Mouse (Mus musculus): ENCODE results near the gene Ppt2. TPM values are rescaled to one million over a fixed set of nuclear protein-coding genes. Genes with fewer than 3 reads are reported as not detected.

Ppt2 gene
- total RNA-seq, 2 experiments from 2014 or later: 17.0 to 31.3 TPM

DNA sequence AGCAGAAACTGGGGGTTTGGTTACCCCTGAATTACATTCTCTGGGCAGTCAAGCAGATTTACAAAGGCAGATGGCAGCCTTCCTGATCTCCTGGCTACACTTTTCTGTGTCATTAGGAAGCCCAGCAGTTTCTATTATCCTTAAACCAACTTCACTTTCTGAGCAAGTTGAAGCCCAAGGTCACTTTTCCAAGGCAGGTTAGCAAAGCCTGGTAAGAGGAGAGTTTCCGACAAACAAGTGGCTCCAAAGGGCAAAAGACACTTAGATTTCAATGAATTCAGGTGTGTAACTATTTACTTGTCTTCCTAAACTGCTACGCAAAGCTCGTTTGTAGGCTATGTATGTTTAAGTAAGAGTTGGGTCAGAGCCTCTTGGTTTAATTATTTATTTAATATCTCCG, 15.1 kb upstream of the Ppt2 start:
- ATAC-seq (replicated peaks; ENCODE audit: low FRiP score, low TSS enrichment, poor library complexity, severe bottlenecking): no peak

DNA sequence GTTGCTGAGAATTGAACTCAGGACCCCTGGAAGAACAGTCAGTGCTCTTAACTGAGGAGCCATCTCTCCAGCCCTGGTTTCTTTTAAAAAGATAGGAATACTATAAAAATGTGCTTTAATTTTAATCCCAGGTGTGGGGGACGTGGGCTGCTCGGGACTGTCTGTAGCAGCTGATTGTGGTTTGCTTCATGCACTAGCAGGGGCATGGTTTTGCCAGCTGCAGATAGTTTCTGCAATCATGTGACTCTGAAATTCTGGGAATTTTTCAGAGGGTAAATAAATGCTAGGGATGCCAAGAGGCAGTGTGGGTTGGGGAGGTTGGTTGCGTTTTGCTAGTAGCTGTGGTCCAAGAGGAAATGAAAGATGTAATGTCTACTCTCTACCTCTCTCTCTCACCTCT, 13.6 kb upstream of the Ppt2 start:
- no peak for ATAC-seq (replicated peaks; ENCODE audit: low FRiP score, low TSS enrichment, poor library complexity, severe bottlenecking)

DNA sequence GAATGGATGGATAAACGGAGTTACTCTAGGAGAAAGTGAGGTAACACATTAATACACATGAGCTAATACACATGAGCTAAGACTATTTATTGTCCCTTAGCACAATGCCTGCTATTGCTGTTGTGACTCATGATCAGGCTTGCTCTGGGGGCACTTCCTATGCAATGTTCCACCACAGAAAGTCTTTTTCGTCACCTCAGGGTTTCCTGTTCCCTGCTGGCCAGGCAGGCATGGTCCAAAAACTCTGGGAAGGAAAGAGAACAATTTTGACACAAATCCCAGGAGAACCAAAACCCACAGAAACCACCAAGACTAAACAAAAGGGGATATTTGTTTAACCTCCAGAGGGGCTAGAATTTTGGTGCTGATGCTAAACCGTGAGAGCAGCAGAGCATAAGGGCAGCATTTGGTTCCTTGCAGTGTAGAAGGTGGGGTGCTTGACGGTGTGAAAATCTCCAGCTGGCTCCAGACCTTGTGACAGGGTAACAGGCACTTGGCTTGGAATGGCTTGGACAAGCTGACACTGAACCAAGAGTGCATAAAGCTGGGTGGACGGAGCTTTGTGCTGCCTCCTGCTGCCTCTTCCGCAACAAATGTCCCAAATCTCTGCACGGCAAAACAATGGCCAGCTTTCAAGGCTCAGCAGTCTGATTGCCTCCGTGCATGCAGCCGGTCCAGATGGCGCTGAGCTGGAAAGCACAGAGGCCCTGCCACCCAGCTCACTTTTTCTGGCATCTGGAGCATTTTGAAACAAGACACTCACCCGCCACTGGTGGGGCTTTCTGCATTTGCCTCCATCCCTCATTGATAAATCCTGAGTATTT, 12.7 kb upstream of the Ppt2 start:
- no peak for ATAC-seq (replicated peaks; ENCODE audit: low FRiP score, low TSS enrichment, poor library complexity, severe bottlenecking)

DNA sequence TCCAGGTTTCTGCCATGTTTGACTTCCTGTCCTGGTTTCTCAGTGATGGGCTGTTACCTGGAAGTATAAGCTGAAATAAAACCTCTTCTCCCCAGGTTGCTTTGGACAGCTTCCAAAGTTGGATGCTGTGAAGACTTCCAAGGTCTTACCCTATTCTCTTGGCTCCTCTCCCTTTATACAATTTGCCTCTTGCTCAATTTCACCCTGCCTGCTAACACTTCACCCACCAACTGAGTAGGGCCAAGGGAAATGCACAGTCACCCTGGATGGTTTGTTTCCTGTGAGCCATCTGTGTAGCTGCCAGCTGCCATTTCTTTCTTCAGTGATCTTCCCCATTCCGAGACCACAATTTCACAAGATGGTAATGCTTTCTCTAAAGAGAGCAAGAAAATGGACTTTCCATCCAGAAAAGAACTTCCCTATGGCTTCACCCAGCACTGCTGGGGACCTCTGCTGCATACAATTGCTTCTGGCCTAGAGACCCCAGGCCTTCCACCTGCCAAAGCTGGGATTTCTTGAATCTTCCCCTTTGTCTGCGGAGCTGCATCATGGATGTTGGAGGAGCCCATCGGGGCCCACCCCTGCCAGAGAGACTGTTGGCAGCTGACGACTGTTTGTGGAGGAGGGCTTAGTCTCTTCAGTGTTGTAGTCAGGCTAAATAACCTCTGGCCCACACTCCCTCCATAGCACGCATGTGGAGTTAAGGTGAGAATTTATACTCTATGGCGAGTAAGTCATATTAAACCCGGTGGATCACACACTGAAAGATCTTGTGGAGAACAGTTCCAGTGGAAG, 11.3 kb upstream of the Ppt2 start:
- ATAC-seq (replicated peaks; ENCODE audit: low FRiP score, low TSS enrichment, poor library complexity, severe bottlenecking): no peak

DNA sequence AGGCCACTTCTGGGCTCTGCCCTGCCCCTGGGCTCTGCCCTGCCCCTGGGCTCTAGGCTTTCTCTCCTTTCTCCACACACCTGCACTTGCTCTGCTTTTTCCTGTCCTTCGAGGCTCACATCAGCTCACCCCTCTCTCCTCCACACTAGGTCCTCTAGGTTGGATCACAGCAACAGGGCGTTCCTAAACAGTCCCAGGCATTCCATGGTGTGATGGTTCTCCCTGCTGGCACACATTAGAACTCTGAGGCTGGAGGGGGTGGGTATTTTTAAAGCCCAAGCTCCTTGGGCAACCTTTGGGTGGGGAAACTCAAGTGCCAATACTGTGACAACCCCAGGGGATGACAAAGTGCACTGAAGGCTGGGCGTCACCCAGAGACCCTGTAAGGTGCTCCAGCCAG, 9.1 kb upstream of the Ppt2 start:
- ATAC-seq (replicated peaks; ENCODE audit: low FRiP score, low TSS enrichment, poor library complexity, severe bottlenecking): no peak

DNA sequence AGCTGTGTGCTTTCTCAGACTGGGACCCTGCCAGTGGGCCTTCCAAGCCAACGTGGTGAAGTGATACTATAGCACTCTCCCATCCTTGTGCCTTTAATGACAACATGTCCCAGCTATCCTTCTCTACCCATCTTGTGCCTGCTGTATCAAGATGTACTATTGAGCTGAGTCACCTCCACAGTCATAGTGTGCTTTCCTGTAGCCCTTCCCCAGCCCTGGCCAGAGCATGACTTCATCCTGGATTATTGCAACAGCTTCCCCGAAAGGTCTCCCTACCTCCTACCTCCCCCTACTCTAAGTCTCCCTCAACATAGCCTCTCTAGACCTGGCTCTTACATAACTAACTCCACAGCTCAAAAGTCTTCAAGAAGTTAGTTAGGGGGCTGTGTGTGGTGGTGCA, 7.4 kb upstream of the Ppt2 start:
- no peak for ATAC-seq (replicated peaks; ENCODE audit: low FRiP score, low TSS enrichment, poor library complexity, severe bottlenecking)

DNA sequence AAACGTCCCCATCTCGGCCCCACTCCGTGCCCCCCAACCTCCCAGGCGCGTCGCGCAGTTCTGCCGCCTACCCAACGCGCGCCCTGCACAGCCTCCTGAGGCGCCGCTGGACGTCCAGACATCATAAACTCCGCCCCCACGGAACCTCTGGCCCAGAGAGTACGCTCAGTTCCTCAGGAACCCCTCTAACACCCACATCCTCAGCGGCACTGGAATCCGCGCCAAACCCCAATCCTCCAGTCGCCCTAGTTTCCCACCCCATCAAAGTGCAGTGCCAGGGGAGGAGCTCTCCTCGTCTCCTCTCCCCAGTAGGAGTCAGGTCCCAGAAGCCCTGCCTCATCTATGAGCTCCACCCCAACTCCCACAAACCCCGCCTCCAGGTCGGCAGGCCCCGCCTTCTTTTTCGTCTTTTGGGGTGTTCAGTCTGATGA, 4.0 kb upstream of the Ppt2 start:
- peak; percentile 91 for ATAC-seq (replicated peaks; ENCODE audit: low FRiP score, low TSS enrichment, poor library complexity, severe bottlenecking)

DNA sequence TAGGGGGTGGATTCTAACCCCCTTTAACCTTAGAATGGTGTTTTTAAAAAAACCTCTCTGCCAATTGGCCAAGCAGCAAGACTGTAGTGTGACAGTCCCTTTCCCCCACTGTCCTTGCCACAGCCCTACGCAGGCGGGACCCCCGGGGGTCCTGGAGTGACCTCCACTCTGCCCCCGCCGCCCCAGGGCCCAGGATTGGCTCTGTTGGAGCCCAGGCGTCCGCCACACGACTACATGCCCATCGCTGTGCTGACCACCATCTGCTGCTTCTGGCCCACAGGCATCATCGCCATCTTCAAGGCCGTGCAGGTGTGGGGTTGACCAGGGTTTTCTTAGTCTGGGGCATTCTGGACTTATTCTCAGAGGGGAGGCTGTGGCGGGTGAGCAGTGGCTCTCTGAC, 3.3 kb upstream of the Ppt2 start:
- no peak for ATAC-seq (replicated peaks; ENCODE audit: low FRiP score, low TSS enrichment, poor library complexity, severe bottlenecking)

DNA sequence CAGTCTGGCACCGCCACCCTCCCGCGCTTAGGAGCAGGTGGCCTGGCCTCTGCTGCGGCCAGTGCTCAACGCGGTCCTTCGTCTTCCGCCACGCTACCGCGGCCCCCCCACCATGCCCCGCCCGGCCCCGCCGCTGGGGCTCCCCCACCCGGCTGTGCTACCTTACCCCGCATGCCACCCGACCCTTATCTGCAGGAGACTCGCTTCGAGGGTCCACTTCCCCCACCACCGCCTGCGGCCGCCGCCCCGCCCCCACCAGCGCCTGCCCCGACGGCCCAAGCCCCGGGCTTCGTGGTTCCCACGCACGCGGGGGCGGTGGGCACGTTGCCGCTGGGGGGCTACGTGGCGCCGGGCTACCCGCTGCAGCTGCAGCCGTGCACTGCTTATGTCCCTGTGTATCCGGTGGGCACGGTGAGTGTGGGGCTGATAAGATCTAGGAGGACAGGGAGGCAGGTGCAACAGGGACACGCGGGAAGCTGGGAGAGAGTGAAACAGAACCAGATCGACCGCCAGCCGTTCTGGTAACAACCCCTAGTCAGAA, 2.5 kb upstream of the Ppt2 start:
- ATAC-seq (replicated peaks; ENCODE audit: low FRiP score, low TSS enrichment, poor library complexity, severe bottlenecking): no peak

DNA sequence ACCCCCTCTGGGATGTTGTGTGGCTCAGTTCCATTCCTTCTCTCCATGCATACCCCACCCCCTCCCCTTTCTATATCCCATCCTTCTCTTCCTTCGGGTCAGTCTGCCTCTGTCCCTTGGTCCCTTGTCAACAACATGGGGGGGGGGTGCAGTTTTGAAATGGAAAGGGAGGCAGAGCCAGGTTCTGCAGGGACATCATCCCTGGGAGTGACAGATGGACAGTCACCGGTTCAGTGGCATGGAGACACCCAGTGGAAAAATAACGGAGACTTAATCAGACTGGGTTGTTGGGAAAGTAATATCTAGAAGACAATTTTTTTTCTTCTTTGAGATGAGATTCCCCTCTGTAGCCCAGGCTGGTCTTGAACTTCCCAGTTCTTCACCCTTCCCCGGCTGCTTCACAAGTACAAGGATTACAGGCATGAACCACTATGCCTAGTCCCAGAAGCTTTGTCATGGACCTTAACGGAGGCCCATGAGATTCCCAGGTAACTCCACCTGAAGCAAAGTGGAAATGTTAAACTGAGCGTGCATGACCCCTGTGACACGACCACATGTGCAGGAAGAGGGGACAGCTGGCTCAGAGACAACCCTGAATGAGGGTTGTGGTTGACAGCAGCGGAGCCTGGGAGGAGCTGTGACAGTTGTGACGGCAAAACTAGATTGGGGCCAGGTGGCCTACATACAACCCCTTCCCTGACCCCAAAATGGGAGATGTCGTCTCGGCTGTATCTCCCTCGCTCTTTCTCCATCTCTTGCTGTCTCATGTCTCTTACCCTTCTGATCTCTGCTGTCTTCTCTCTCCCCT, 1.7 kb upstream of the Ppt2 start:
- ATAC-seq (replicated peaks; ENCODE audit: low FRiP score, low TSS enrichment, poor library complexity, severe bottlenecking): no peak

DNA sequence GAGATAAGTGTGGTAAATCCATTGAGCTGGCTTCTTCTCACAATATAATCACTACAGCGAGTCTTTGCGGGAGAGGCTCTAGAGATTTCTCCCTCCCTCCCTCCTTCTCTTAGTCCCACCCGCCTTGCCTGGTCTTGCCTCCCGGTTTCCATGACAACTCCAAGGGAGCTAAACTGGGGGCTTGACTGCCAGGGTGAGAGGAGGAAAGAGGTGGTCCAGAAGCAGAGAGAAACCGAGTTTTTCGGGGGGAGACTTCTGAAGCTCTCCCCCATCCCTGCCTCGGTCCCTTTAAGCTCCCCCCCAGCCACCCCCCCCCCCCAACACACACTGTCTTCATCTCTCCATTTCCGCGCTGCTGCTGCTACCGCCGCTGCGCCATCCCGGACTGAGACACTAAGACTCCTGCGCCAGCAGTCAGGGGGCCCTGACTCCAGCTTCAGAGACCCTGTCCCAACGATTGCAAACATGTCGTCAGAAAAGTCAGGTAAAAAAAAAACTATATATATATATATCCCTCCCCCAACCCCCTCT, 976 bp upstream of the Ppt2 start, which contains the start of gene Prrt1:
TSS of gene Prrt1 (plus strand) at position 313 of the 531 bp plus-strand sequence.
- ATAC-seq (replicated peaks; ENCODE audit: low FRiP score, low TSS enrichment, poor library complexity, severe bottlenecking): no peak

DNA sequence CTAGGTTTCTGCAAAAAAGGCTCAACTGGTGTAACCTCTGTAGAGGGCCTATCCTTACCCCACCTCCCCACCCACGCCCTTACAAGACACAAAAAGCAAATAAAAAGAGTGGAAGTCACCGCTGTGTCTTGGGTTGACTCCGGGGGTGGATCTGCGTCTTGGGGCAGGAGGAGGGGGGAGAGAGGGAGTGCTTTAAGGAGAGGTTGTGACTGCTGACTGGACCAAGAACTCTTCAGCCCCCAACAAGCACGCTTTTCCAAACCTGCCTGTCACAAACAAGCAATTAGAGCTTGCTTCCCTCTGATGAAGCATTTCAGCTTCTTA, 296 bp upstream of the Ppt2 start:
- no peak for ATAC-seq (replicated peaks; ENCODE audit: low FRiP score, low TSS enrichment, poor library complexity, severe bottlenecking)

DNA sequence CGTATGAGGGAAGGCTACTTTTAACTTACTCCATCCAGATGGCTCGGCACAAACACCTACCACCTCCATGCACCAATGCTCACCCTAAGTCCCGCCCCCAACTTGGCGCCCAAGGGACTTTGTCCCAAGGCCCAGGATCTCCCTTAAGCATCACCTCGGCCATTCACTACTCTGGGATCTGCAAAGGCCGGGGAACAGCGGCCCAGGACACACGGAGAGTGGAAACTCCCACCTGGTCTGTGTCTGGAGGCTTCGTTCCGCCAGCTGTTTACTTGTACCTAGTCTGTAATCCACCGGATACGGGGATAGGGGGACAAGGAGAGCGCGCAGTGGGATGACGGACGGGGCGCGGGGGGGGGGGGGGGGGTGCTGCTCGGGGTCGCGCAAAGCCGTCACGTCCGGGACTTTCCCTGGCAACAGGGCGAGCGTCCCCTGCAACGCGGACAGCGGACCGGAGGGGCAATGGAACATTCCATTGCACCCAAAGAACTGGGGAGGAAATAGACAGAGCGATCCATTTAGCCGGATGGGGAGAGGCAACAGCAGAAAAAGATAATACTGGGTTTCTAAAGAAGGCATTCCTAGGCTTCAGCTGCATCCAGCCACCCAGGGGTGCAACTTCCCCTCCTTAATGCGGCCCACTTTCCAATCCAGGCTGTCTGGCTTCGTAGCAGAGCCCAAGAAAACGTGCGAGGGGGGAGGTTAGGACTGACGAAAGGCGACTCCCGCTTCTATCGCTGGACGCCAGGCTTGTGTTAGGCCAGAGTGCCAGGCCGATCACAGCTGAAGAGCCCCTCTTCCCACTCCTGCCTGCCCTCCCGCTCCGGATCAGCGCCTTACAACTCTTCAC, 992 bp downstream of the Ppt2 start:
- ATAC-seq (replicated peaks; ENCODE audit: low FRiP score, low TSS enrichment, poor library complexity, severe bottlenecking): peak; percentile 72

DNA sequence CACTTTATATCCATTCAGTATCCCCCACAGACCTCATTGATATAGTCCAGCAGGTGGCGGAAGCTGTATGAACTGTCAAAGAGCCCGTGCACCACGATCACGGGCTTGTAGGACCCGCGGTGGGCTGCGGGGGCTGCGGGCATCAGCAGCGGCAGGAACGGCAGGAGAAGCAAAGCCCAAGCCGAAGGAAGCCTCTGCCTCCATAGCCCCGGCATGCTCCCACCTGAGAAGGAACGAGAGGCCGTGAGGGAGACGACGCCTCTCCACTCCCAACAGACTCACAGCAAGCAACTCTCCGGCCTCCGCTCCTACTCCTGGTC, 1.6 kb downstream of the Ppt2 start:
- ATAC-seq (replicated peaks; ENCODE audit: low FRiP score, low TSS enrichment, poor library complexity, severe bottlenecking): peak; percentile 48; the same call in 1 of the 2 replicates

DNA sequence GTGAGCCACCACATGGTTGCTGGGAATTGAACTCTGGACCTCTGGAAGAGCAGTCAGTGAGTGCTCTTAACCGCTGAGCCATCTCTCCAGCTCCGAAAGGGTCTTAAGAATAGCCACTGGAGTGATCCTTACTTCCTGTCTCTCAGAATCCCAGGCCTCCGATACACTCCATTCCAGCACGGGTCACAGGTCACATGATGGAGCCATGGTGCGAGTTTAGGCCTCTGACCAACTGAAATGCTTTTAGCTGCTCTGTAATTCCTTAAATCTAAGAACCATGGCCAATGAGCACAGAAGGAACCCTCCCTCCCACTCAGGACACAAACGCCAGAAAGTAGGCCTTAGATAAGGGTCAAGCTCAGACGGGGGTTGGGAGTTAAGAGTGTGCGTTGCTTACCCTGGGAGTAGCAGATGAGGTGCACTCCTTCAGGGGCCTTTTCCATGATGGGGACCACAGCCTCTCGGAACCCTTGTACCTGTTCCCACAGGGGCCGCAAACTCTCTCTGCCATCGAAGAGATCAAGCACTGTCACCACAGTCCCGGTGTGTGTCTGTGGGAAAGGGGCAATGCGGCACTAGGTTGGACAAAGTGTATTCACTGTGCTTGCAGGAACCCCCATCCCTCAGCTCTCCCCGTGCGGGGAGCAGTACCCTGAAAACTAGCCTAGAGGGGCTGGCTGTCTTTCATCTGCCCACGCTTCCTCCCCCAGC, 2.1 kb downstream of the Ppt2 start:
- ATAC-seq (replicated peaks; ENCODE audit: low FRiP score, low TSS enrichment, poor library complexity, severe bottlenecking): no peak

DNA sequence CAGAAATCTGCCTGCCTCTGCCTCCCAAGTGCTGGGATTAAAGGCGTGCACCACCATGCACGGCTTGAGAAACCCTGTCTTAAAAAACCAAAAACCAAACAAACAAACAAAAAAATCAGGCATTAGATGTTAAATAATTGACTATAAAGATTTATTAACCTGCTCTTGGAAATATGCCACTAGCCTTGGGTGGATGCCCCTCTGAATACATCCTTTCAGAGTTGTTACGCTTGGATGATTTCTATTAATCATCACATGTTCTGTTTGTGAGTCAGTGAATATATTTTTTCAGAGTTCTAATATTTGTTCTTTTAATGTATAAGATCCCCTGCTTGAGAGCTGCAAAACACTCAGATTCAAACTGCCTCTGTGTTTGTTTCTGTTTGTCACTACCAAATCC, 3.3 kb downstream of the Ppt2 start:
- ATAC-seq (replicated peaks; ENCODE audit: low FRiP score, low TSS enrichment, poor library complexity, severe bottlenecking): no peak

DNA sequence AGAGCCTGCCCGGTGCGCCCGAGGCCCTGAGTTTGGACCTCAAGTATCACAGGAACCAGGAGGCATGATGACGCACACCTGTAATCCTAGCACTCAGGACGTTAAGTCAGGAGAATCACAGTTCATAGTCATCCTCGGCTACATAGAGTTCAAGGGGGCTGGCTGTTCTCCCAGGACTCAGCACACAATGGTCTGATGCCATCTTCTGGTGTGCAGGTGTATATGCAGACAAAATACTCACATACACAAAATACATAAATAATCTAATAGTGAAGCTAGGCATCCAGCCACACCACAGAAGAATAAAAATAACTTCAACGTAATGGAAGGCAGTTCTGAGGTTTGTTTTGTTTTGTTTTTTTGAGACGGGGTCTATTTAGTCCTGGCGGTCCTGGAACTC, 5.1 kb downstream of the Ppt2 start:
- ATAC-seq (replicated peaks; ENCODE audit: low FRiP score, low TSS enrichment, poor library complexity, severe bottlenecking): no peak

DNA sequence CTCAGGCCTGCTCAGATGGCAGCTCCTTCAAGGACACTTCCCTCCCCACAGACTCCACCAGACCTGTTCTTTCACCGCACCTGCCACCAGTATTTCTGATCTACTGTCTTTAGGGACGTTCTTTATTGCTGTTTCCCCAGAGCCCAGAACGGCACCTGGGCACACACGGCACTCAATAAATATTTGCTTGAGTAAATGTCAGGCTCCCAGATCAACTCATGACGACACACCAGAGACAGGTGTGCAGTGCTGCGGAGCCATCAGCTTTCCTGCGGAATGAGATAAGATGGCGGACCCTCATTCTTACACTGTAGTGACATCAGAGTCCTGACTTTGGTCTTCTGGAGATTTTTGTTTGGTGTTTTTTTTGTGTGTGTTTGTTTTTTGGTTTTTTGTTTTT, 7.3 kb downstream of the Ppt2 start:
- no peak for ATAC-seq (replicated peaks; ENCODE audit: low FRiP score, low TSS enrichment, poor library complexity, severe bottlenecking)

All from megakaryocyte-erythroid progenitor cell, adult 5-6 weeks (primary cell).